Mouse (Mus musculus) forebrain, postnatal 0 days (tissue): ENCODE measurements at regions not wholly inside any gene's neighbourhood (a gene's known extent, or its start where the extent isn't known, plus 50 kb on each side); places are given as distances from the start of the nearest gene placed in this dataset.

Experiments
- ATAC-seq: fragments of 200-750 bp; cut with Nextera tagmentation; 2 replicates; pipeline ENCODE4 v1.8.0; 2017; ENCODE audit warnings: mild to moderate bottlenecking, moderate library complexity
- DNase-seq: peaks from one replicate; pipeline ENCODE4 v3.0.0-alpha.2; 2015
- H3K27ac ChIP-seq: fragments of 300-500 bp; sonication (generic); 2 replicates; pipeline ENCODE4 v1.5.1; 2014; ENCODE audit warnings: low read depth, mild to moderate bottlenecking, antibody characterized with exemption, low read length, moderate library complexity, mixed read lengths
- H3K27me3 ChIP-seq: fragments of 300-500 bp; sonication (generic); 2 replicates; pipeline ENCODE4 v1.6.1; 2014; ENCODE audit warnings: mild to moderate bottlenecking, low read length, mixed read lengths; ENCODE audit not compliant: insufficient read depth
- H3K36me3 ChIP-seq: fragments of 300-500 bp; sonication (generic); 2 replicates; pipeline ENCODE4 v1.6.1; 2014; ENCODE audit warnings: mild to moderate bottlenecking, moderate library complexity; ENCODE audit not compliant: insufficient read depth
- H3K4me1 ChIP-seq: fragments of 300-500 bp; sonication (generic); 2 replicates; pipeline ENCODE4 v1.6.1; 2014; ENCODE audit warnings: antibody characterized with exemption; ENCODE audit not compliant: insufficient read depth
- H3K4me2 ChIP-seq: fragments of 300-500 bp; sonication (generic); 2 replicates; pipeline ENCODE4 v1.6.1; 2014; ENCODE audit warnings: low read depth, mild to moderate bottlenecking, moderate library complexity
- H3K4me3 ChIP-seq: fragments of 300-500 bp; sonication (generic); 2 replicates; pipeline ENCODE4 v1.5.1; 2014; ENCODE audit warnings: low read depth, low read length, mixed read lengths
- H3K9ac ChIP-seq: fragments of 300-500 bp; sonication (generic); 2 replicates; pipeline ENCODE4 v1.6.1; 2014; ENCODE audit warnings: mild to moderate bottlenecking
- H3K9me3 ChIP-seq: fragments of 300-500 bp; sonication (generic); 2 replicates; pipeline ENCODE4 v1.6.1; 2016; ENCODE audit warnings: low read length
- CTCF ChIP-seq: sonication (generic); IDR thresholded peaks from 2 replicates; pipeline ENCODE4 v1.5.1; 2016; ENCODE audit warnings: antibody characterized with exemption, control low read depth, low read depth
- WGBS: fragments of 180-500 bp; shearing (Covaris S2); extraction: QIAGEN DNeasy Blood & Tissue Kit; methylation state at CpG from one replicate; pipeline ENCODE4 v1.1.7; 2014; 5-methylcytosine and 5-hydroxymethylcytosine counted together

DNA sequence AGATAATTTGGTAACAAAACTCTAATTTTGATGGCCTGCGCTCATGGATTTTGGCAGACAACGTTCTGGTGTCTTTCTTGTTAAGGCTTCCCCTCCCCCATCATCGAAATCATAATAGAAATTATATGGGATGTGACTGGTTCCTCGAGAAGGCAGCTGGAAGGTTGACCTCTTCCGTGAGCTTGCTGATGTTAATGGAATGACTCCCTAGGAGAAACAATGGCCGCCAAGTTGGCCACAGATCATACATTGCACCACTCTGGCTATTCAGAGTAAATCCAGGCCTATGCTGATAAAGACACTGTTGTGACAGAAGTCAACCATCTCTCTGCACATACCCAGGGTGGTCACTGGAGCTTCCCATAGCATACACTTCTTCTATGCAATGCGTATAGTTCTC is 89.7 kb upstream of the Mast4 start:
- Histone ChIP-seq H3K27me3 (no peaks in the 10 kb centered on the region), H3K4me1 (no peaks in the 10 kb centered on the region), H3K36me3 (no peaks in the 10 kb centered on the region), H3K4me2 (no peak overlapping the region), H3K4me3 (no peak overlapping the region), H3K27ac (no peak overlapping the region), H3K9me3 (no peaks in the 10 kb centered on the region), H3K9ac (no peak overlapping the region)
- no peak for DNase-seq
- TF ChIP-seq CTCF: no peak
- ATAC-seq: no peak
- 81% methylated on average over 7 of the region's 7 CpGs for WGBS

DNA sequence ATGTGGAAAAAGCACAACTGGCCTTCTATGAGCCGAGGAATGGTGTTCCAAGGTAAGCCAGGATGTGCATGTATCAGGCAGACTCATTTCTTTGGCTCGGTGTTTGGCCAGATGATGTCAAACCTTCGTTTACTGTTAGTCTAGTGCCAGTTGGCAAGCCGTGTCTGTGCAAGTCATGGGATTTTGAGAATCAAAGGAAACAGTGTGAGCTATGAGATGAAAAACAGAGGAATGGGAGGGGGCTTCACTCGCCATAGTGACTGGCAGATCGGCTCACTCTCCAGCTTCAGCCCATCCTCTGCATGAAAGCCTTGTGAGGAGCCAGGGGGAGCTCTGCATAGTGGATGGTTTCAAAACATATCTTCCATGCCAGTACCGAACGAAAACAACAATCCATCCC is 89.1 kb upstream of the Mast4 start:
- H3K27me3 ChIP-seq: no peaks in the 10 kb centered on the region
- no peaks in the 10 kb centered on the region for H3K4me1 ChIP-seq
- H3K9me3 ChIP-seq: no peaks in the 10 kb centered on the region
- TF ChIP-seq CTCF: no peak
- ATAC-seq: peak; percentile 73
- H3K4me2 ChIP-seq: no peak overlapping the region
- H3K4me3 ChIP-seq: no peak overlapping the region
- no peak overlapping the region for H3K27ac ChIP-seq
- H3K36me3 ChIP-seq: no peaks in the 10 kb centered on the region
- DNase-seq: peak; percentile 45
- 55% methylated on average over 8 of the region's 8 CpGs for WGBS
- H3K9ac ChIP-seq: no peak overlapping the region

DNA sequence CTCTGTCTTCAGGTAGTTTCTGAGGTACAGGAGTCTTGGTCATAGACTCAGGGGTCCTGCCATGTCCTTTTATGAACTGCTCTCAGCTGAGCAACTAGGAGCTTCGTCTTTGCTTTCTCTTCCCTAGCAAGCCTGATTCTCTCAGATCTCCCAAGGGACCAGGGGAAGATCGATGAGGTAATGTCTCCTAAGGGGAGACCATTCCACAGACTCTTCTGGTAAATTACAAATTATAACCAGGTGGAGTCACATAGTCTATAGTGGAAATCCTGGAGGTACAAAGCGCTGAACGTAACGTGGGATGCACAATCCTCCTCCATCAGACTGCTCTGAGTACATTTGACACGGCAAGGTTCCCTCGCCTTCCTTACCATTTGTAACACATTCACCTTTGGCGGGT is 88.7 kb upstream of the Mast4 start:
- no peak overlapping the region for H3K9ac ChIP-seq
- H3K27me3 ChIP-seq: no peaks in the 10 kb centered on the region
- no peak overlapping the region for H3K27ac ChIP-seq
- H3K9me3 ChIP-seq: no peaks in the 10 kb centered on the region
- H3K4me2 ChIP-seq: no peak overlapping the region
- TF ChIP-seq CTCF: no peak
- WGBS: 88% methylated on average over 8 of the region's 8 CpGs
- ATAC-seq (no peak), DNase-seq (no peak)
- H3K36me3 ChIP-seq: no peaks in the 10 kb centered on the region
- no peaks in the 10 kb centered on the region for H3K4me1 ChIP-seq
- H3K4me3 ChIP-seq: no peak overlapping the region

DNA sequence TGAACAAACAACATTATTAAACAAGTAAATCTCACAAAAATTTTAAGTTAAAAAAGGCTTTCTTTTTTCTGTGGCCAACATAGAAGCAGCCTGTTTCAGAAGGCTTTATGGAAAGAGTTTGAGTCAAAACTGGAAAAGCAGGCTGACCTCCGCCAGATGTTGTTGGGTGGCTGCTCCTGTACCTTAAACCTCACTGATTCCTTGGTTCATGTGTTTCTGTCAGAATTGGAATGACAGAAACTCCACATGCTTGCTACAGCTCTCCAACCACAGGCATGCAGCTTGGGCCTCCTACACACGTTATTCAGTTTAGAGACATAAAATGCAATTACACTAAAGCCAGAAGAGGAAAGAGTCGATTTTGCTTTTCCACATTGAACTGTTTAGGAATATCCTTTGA is 84.8 kb upstream of the Mast4 start:
- no peak overlapping the region for H3K9ac ChIP-seq
- no peaks in the 10 kb centered on the region for H3K36me3 ChIP-seq
- H3K27ac ChIP-seq: no peak overlapping the region
- no peak for DNase-seq
- H3K4me1 ChIP-seq: no peaks in the 10 kb centered on the region
- no peak overlapping the region for H3K4me3 ChIP-seq
- no peaks in the 10 kb centered on the region for H3K27me3 ChIP-seq
- ATAC-seq: no peak
- H3K9me3 ChIP-seq: no peaks in the 10 kb centered on the region
- 90% methylated on average over 3 of the region's 3 CpGs for WGBS
- no peak for TF ChIP-seq CTCF
- no peak overlapping the region for H3K4me2 ChIP-seq

DNA sequence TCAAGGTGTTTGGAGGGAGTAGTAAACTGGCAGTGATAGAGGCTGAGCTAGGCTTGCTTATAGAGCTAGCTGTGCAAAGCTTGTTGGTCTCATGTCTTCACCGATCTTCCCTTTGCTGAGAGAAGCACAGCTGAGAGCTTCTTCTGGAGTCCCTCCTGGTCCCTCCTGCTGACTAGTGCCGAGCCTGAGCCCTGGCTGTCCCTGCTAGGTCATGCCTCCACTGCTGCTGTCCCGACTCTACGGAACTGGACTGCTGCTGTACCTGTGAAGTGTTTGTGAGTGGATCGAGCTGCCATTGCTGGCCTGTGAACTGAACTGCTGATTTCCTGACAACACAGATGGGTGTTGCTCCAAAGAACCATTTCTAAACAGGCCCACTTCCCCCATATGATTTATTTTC is 83.0 kb upstream of the Mast4 start:
- 91% methylated on average over 5 of the region's 5 CpGs for WGBS
- Histone ChIP-seq H3K9ac (no peak overlapping the region), H3K4me1 (no peaks in the 10 kb centered on the region), H3K4me3 (no peak overlapping the region), H3K27ac (no peak overlapping the region), H3K36me3 (no peaks in the 10 kb centered on the region), H3K9me3 (no peaks in the 10 kb centered on the region), H3K4me2 (no peak overlapping the region), H3K27me3 (no peaks in the 10 kb centered on the region)
- ATAC-seq (no peak), DNase-seq (no peak)
- TF ChIP-seq CTCF: no peak

DNA sequence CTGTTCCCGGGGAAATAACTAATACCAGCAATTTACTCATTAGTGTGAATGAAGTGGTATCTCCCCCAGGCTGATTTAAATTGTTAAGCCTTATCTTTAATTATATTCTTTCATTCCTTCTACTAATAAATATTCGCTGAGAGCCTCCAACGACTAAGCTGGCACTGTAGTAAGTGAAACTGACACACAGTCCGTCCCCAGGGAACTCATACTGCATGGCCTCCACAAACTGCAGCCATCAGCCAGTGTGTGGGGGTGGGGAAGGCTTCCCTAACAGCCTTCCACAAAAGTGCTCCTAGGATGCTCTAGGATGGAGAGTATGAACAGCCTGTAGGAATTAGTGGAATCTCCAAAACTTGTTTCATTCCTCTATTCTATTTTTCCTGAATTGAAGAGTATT is 81.0 kb upstream of the Mast4 start:
- Histone ChIP-seq H3K27me3 (no peaks in the 10 kb centered on the region), H3K9me3 (no peaks in the 10 kb centered on the region), H3K4me2 (no peak overlapping the region), H3K27ac (no peak overlapping the region), H3K9ac (no peak overlapping the region), H3K36me3 (no peaks in the 10 kb centered on the region), H3K4me3 (no peak overlapping the region), H3K4me1 (no peaks in the 10 kb centered on the region)
- no peak for TF ChIP-seq CTCF
- DNase-seq (no peak), ATAC-seq (no peak)
- WGBS: 48% methylated on average over 4 of the region's 4 CpGs

DNA sequence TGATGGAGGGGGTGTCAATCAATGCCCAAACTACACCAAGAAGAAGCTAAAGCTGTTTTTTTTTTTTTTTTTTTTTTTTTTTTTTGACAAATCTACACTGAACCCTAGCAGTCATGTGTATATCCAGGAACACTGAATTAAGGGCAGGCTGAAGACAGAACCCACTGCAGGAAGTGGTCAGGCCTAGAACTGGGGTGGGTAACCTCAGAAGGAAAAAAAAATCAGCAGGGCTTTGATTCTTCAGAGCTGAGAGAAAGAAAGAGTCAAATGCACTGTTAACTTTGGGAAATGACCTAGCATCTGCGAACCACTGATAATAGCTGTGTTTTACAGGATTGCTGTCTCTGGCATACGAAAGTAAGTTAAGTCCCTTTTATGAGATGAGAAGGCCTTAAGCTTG is 78.3 kb upstream of the Mast4 start:
- WGBS: 94% methylated on average over 2 of the region's 2 CpGs
- ATAC-seq (no peak), DNase-seq (no peak)
- Histone ChIP-seq H3K27me3 (no peaks in the 10 kb centered on the region), H3K27ac (no peak overlapping the region), H3K4me3 (no peak overlapping the region), H3K9me3 (no peaks in the 10 kb centered on the region), H3K36me3 (no peaks in the 10 kb centered on the region), H3K9ac (no peak overlapping the region), H3K4me2 (no peak overlapping the region), H3K4me1 (no peaks in the 10 kb centered on the region)
- TF ChIP-seq CTCF: no peak

DNA sequence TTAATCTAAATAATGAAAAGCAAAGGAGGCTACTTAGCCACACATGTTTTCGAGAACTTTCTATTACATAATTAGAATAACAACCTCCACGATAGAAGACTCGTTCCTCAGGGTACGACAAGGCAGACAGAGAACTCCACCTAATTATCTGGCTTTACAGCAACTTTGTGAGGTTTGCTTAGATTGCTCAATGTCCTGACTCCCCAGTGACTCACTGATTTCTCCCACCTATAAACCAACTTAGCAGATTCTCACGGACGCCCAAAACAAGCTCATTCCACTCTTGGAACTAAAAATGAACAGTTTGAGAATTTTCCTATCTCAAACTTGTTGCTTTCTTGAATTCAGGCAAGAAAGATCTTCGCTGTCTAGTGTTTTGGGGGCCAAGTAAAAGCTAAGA is 75.0 kb upstream of the Mast4 start:
- Histone ChIP-seq H3K36me3 (no peaks in the 10 kb centered on the region), H3K27me3 (no peaks in the 10 kb centered on the region), H3K4me2 (no peak overlapping the region), H3K27ac (no peak overlapping the region), H3K4me1 (no peaks in the 10 kb centered on the region), H3K4me3 (no peak overlapping the region), H3K9me3 (no peaks in the 10 kb centered on the region), H3K9ac (no peak overlapping the region)
- WGBS: 81% methylated on average over 7 of the region's 7 CpGs
- TF ChIP-seq CTCF: no peak
- no peak for DNase-seq
- ATAC-seq: no peak
